Mouse (Mus musculus) heart, postnatal 4 days (tissue): ENCODE results near the gene Wdfy3. TPM values are rescaled to one million over a fixed set of nuclear protein-coding genes. Genes with fewer than 3 reads are reported as not detected.
A peak's percentile ranks its signal among the peaks of the same experiment; 100 is the strongest.

Experiments used
- DNase-seq: peaks from one replicate; pipeline ENCODE4 v3.0.0; 2021
- total RNA-seq, 2 experiments: library from RNA; stranded (reverse); gene quantifications; 2 replicates each; pipeline ENCODE4 v1.2.3; 2021

Wdfy3 gene
- total RNA-seq, 2 experiments from 2014 or later, result 47.0 to 48.6 TPM

DNA sequence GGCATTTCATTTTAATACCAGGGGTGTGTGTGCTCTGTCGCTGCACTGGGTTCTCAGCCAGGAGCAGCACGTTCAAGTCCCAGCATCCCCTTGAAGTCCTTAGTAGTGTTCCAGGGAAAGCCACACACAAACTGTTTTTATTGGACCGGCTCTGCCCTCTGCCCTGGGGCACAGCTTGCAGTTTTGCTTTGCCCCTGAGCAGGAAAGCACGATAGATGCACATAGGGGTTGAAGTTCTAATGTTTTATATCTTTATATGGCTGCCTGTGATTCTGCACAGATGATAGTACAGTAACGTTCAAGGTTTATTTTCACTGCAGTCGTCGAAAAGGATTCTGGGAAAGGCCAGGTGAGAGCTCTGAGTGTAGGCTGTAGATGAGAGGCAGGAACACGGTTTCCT lies 239.5 kb downstream of the Wdfy3 start:
- DNase-seq, result no peak

DNA sequence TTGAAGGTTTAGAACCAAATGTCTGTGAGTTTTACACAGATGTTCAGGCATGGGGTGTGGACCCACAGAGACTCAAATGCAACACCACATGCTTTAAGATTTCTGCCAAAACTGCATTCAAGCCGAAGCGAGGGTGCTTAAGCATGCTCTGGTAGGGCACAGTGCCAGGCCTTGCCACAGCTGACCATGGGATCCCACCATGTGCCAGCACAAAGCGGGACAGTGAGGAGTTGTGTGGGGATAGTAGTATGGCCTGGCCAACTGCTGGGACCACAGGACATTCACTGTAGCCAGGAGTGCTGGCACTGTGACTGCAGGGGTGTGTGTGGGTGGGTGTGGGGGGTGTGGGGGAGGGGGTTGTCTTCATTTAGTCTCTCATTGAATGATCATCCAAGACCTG lies 240.8 kb downstream of the Wdfy3 start:
- no peak for DNase-seq

DNA sequence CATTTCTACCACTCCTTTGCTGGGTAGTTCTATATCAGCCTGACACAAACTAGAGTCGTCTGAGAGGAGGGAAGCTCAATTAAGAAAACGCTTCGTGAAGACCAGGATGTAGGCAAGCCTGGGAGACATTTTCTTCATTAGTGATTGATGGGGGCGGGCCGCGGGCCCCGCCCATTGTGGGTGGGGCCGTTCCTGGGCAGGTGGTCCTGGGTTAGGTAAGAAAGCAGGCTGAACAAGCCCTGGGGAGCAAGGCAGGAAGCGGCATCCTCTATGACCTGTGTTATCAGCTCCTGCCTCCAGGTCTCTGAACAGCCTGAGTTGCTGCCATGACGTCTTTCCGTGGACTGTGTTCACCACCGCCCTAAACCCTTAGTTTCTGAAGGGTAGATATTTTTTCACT lies 242.2 kb downstream of the Wdfy3 start:
- DNase-seq, result no peak

DNA sequence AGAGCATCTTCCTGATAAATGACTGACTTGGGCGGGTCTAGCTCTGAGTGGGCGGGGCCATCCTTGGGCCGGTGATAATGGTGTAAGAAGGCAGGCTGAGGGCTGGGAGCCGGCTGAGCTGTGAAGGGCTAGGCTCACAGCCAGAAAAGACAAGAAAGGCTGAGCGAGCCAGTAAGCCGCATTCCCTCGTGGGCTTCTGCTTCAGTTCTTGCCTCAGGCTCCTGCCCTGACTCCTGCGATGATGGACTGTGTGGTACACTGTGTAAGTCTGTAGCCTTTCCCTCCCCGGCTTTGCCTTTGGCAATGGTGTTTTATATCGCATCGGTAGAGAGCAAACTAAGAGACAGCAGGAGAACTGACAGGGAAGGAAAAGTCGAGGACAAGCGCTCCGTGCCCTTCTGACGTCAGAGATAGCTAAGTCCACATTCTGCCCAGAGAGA lies 243.2 kb downstream of the Wdfy3 start:
- peak; percentile 67 for DNase-seq

DNA sequence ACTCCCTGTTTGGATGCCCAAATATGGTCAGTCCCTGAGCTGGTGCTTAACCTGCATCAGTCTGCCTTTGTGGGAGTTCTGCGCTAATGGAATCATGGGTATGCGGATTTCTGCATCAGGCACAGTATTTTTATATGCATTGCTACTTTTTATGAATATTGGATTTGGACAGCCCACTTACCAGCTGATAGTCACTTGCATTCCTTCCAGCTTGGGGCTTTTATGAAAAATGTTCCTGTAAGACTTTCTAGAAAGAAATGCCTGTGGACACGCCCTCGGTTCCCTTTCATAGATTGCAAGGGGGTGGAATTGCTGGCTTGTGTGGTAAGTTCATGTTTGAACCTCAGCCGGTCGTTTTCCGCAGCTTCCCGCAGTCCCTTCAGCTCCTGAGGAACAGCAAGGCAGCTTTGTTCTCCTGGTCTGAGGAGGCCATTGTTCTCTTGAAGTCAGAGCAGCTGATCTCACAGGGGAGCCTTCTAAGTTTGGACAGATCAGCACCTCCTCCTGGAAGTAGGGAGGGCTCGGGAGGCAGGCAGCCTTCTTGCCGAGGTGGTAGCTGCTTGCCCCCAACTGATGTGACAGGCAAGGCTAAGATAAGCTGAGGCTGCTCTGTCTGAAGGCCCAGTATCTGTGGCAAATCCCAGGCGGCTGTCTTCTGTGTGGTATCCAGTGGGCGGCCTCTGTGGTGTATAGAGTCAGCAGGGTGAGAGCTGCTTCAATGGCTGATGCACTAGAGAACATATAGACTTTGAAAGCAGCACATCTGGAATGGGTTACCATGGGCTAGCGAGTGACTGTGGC lies 244.4 kb downstream of the Wdfy3 start:
- DNase-seq, result no peak

DNA sequence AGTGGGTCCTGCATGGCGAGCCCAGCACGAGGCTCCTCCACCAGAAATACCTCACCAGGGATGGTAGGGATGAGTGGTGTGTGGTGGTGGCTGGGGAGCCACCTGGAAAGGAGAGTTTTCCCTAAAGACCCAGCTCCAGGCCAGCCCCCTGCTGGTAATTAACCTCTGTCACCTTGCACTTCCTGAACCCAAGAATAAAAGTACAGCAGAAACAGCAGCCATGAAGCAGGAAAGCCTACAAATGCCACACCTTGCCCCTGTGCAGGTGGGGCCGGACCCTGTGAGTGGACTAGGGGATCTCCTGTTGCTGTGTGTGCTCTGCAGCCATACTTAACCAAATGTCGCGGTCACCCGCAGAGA lies 247.4 kb downstream of the Wdfy3 start:
- no peak for DNase-seq

DNA sequence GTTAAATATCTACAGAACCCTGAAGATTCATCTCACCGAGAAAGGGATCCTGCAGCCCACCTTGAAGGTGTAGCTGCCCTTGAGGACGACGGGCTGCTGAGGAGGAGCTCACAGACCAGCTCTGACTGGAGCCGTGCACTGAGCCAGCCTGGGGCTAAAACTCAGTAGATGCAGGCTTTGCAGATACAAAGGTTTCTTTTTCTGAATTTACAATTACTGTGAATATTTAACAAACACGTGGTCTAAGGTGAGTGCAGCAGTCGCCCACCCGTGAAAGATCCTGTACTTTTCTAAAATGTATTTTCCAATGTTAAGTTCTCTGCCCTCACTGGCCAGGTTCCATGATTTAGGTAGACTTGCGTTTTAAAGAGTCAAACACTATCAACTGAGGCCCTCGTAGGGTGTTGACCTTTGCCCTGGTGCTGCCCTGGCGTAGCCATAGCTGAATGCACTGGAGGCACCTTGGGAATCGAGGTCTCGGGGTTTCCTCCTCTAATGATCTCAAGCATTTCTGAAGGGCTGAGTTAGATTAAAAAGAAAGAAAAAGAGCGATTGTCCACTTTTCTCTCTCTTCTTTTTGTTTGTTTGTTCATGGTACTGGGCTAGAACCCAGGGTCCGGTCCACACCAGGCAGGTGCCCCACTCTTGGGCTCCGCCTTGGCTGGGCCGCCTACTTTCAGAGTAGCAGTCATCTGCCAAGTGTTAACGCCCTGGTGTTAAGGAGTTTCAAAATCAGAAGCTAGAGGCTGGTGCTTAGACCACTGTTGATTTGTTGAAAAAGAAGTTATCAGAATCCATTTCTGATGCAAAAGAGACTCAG lies 248.0 kb downstream of the Wdfy3 start:
- no peak for DNase-seq

DNA sequence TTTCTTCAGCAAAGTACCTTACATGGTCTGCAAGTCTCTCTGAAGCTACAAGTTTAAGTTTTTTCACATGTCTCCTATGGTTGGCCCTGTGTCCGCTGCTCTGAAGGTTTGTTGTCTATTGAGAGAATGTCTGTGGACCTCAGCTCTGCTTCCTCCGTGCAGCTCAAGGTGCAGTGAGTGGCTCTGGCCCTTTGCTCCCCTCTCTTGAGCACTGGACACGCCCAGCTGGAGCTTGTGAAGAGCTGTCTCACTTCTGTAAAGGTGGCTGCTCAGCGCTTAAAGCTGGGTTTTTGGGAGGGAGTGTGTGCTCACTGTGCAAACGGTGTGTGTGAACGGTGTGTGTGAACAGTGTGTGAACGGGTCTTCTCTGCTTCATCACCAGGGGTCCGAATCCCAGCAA lies 248.7 kb downstream of the Wdfy3 start:
- no peak for DNase-seq

DNA sequence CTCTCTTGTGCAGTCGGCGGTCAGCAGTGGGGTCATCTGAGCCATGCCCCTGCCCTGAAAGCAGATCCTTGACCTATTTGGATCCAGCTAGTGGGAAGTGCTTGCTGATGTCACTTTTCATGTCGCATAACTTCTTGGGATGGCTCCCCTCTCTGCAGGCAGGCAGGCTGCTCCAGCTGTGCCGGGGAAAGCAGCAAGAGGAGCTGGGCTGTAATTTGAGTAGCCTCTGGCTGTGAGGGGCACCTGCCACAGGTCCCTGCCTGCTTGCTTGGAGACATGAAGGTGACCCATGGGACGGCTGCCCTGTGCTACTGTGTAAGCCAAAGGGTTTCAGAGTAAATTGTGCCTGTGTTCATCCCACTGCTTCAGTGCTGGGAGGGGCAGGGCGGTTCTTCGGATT lies 249.9 kb downstream of the Wdfy3 start:
- no peak for DNase-seq

DNA sequence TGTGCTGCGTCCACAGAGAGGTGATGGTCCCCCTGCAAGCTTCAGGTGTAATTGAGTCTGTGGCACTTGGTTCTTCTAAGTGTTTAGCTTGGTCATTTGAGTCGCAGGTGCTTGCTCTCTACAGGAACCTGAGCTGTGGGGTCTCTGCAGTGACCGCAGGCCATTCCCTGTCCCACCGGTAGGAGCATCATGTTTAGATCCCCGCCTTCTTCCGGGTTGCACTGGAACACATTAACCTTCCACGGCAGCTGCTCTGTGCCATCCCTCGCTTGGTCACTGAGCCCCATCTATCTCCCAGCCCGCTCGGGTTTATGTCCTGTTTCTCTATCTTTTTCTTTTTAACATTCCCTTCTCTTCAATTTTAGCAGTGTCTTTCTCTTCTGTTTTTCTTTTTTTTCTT lies 250.5 kb downstream of the Wdfy3 start:
- no peak for DNase-seq

DNA sequence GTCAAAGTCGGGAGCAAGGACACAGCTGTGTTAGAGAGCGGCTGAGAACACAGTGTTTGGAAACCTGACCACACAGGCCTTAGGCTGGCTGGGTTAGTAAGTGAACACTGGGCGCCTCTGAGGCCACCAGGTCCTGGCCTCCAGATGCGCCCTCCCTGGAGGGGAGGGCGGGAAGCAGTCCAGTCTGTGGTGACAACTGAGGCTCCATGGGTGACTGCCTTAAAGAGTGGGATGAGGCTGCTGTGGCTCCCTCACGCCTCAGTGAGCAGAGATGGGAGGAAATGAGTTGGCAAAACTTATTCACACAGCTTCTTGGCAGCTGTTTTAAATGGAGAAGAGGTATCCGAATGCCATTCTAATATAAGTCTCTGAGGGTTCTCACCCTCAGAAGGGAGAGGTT lies 252.9 kb downstream of the Wdfy3 start:
- no peak for DNase-seq

DNA sequence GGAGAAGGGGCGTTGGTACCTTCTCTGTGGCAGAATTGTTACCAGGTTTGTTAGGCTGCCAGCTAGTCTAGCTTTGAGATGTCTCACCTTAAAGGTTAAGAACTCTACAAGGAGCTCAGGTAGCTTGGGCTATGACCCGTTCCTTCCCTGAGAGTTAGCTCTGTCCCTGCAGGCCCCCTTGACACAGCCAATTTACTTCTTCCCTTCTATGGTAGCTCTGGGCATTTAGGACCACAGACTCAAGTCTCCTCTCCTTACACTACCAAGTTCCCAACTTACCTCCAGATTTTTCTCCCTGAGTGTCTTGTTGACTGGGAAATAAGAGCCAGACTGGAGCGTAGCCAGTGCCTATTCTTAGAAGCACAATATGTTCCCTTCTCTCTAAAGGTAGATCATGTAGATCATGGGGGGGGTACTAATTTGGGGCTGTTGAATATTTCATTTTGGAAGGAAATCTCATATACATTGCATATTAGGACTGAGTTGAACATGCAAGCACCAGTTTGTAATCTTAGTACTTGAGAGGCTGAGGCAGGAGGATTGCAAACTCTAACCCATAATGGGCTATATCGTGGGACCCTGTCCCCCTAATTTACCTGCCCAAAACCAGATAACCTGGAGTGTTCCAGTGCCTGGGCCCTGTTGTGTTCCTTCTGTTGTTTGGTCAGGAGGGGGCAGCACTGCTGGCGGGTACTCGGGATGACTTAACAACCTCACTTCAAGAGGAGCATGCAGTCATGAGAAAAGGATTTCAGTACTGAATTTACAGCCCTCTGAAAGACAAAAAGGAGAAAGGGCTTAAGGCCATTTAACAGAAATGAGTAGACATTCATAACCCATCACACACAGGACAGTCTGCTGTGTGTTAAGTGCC lies 258.2 kb downstream of the Wdfy3 start:
- DNase-seq, result no peak

DNA sequence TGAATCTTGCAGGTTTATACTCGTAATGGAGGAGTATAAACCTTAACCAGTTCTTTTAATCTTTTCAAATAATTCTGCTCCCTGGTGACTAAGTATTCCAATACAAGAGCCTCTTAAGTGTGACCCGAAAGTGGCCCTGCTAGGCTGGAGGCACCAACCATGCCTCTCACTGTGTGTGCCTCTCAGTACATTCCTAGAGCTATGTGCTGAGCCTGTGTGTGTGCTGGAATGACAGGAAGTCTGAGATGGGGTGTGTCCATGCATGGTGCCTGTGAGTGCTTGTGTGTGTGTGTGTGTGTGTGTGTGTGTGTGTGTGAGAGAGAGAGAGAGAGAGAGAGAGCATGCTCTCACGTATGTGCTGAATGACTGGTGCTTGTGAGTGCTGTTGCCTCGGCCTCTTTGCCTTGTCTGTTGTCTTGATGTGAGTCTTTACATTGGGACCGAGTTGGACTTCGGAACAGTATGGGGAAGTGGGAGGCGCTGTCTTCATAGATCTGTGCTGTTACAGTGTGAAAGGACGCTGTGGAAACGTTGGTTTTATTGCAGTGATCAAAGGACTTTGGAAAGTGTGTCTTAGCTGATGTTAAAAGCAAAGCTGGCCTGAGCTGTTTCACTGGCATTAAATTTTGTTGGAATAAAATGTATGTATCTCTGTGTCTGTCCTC lies 267.2 kb downstream of the Wdfy3 start:
- DNase-seq, result no peak

DNA sequence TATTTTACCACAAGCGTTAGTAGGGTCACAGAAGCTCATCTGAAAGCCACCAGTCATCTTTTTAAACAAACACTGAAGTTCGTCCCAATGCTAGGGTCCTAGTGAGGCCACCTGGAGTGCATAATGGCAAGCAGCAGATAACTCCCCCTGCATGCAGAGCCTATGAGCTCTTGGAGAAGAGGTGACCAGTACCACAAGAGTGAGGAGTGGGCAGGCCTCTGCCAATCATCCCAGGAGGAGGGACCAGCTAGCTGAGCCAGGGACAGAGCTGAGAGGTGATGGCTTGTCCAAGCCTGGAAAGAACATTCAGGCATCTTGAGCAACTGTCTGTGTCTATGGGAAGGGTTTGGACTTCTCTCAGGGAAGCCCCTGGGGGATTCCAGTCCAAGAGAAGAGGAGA lies 267.8 kb downstream of the Wdfy3 start:
- DNase-seq, result no peak

DNA sequence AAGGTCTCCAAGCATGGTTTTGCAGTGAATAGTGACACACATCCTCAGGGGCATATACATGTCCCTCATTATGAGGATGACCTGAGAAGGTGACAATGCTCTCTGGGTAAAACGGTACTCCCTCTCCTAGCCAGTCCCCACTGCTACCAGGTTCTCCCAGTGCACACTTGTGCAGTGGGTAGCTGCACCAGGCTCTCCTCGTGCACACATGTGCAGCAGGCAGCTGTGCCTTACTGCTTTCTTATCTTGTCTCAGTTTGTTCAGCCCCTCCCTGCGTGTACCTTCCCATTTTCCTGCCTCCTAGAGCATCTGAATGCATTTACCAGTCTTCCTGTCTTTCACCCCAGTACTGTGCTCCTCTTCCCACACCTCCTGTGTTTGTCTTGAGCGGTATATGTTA lies 277.1 kb downstream of the Wdfy3 start:
- DNase-seq, result no peak

DNA sequence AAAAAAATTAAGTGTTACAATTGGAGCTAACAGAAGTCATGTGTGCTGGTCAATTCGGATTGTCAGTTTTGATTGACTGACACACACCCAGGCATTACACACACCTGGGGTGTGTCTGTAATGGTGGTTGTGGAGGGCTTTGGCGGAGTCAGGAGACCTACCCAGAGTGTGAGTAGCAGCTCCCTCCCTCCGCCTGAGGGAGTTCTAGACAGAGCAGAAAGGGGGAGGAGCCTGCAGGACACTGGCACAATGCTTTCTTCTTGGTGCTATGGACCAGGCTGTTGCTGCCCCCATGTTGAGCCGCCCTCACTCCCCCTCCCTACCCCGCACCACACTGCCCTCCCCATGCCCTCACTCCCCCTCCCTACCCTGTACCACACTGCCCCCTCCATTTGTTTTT lies 279.2 kb downstream of the Wdfy3 start:
- DNase-seq, result no peak

DNA sequence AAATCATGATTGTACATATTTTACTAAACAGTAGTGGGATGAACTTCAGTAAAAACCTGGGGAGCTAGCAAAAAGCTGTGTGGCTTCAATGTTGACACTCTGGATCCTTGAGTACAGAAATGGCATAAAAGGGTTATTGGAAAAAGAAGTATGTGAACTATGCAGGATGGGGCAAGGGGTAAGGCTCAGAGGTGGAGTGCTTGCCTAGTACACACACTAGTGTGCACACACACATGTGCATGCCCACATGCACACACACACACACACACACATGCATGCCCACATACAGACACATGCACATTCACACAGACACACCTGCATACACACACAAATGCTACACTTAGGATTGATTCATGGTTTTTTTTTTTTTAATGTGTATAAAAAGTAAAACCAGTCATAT lies 280.0 kb downstream of the Wdfy3 start:
- DNase-seq, result no peak

DNA sequence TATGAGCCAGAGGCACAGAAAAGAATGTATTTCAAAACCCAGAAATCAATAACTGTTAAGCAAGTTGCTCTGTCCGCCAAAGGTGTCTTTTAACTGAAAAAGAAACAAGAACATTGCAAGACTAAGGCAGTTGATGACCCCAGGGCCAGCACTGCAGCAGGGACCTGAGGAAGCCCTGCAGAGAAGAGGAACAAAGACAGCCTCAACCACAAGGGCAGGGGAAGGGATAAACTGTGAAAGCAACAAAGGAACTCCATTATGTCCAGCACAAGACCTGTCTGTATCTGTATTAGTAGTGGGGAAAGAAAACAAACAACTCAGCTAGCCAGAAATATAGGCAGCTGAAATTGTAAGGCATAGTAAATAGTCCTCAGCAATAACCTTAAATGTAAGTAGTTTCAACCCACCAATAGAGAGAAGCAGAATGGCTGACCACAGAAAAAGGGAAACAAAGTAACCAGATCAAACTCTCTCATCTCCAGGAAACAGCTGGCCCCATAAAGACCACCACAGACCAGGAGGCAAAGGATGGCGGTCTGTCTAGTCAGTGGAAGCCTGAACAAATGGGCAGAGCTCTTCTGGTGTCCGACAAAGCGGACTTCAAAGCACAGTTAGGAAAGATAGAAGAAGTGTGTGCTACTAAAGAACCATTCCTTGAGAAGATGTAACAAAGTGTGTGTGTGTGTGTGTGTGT lies 283.7 kb downstream of the Wdfy3 start:
- no peak for DNase-seq

DNA sequence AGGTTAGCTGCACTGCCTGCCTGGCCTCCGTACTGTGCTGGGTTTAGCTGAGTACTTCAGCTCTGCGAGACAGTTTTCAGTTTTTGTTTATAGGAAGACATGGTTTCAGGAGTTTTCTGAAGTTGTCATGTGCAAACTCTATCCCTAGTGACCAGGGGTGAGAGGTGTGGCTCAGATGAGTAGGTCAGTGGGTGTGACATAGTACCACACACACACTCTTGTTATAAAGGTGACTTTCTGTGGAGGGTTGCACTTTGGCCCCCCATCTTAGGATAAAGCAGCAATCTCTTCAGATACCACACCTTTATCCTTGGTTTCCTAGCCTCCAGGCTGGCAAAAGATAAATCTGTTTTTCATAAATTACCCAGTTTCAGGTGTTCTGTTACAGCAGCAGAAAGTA lies 284.9 kb downstream of the Wdfy3 start:
- no peak for DNase-seq

DNA sequence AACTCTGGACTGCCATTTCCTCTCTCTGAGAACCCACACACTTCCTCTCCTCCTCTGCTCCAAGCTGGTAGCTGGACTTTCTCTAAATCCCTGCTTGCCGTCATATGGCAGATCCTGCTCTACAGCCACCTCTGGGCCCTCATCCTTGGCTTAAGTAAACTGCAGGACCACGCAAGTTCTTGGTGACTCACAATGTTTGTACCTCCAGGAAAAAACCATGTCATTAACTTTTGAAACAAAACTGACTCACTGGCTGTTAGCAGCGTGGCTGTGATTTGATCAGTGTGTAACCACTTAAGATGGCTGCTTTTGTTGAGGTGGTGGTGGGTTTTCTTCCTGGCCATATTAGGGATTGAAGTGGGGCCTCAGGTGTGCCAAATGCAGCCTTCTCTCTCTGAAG lies 285.4 kb downstream of the Wdfy3 start:
- DNase-seq, result no peak
